Mouse (Mus musculus) G1E (cell line): ENCODE results near the gene Mreg.

Source experiments
- CTCF ChIP-seq: IDR thresholded peaks from 2 replicates; pipeline ENCODE4 v1.5.1; 2012; ENCODE audit warnings: low read depth, low read length, inconsistent platforms, mixed read lengths
- POLR2AphosphoS5 ChIP-seq: IDR thresholded peaks from 2 replicates; pipeline ENCODE4 v1.6.1; 2012; ENCODE audit warnings: low read depth, low read length, inconsistent platforms; ENCODE audit not compliant: insufficient replicate concordance
- TAL1 ChIP-seq: conservative IDR thresholded peaks from 2 replicates; pipeline ENCODE4 v1.6.1; 2012; ENCODE audit warnings: low read depth, low read length, inconsistent platforms, mixed read lengths

- TF ChIP-seq CTCF (no peak), POLR2AphosphoS5 (no peak), TAL1 (no peak)
Observed at GRCm38 (mm10) chr1:72196626-72197359, 15.3 kb downstream of the Mreg start.
